Mouse (Mus musculus): ENCODE measurements around the gene Bpnt1.

The Bpnt1 gene
- long read RNA-seq, experiment 1, transcript Bpnt1-201 (9 exons, 2,200 nt): major isoform, 14 of 18 reads
- long read RNA-seq, experiment 1, partial matches to known transcripts: 1 of 18 reads
- long read RNA-seq, experiment 1, other reads (novel, unspliced or antisense): 2 of 18 reads
- long read RNA-seq, experiment 2, transcript Bpnt1-201 (9 exons, 2,200 nt): major isoform, 25 of 36 reads
- long read RNA-seq, experiment 2, partial matches to known transcripts: 5 of 36 reads
- long read RNA-seq, experiment 2, other reads (novel, unspliced or antisense): 2 of 36 reads

- intact Hi-C loops (cut with DNase I): no loop called here
Observed at GRCm38 (mm10) chr1:185331983-185332430, at the start of gene Bpnt1. Bpnt1 (plus strand) TSS chr1:185332149.

- intact Hi-C loops (cut with DNase I): no loop called here
Observed at GRCm38 (mm10) chr1:185282846-185283245, 49.1 kb upstream of the Bpnt1 start.

- intact Hi-C loops (cut with DNase I): no loop called here
Observed at GRCm38 (mm10) chr1:185283247-185283646, 48.7 kb upstream of the Bpnt1 start.

- intact Hi-C loops (cut with DNase I): no loop called here
Observed at GRCm38 (mm10) chr1:185284740-185285139, 47.2 kb upstream of the Bpnt1 start.

- intact Hi-C loops (cut with DNase I): no loop called here
Observed at GRCm38 (mm10) chr1:185285171-185285570, 46.8 kb upstream of the Bpnt1 start.

GRCm38 (mm10) chr1:185287066-185287465 lies 44.9 kb upstream of the Bpnt1 start:
- intact Hi-C loops (cut with DNase I): no loop called here

GRCm38 (mm10) chr1:185289231-185289630 lies 42.7 kb upstream of the Bpnt1 start:
- intact Hi-C loops (cut with DNase I): no loop called here

- intact Hi-C loops (cut with DNase I): loop anchor here (5.0 kb wide), 1 partner anchor 36 kb away; the partner anchor contains the start of gene Iars2
Observed at GRCm38 (mm10) chr1:185291336-185291735, 40.6 kb upstream of the Bpnt1 start.

- intact Hi-C loops (cut with DNase I): loop anchor here (5.0 kb wide), 1 partner anchor 34 kb away; the partner anchor contains the start of gene Iars2
Observed at GRCm38 (mm10) chr1:185292646-185293360, 39.1 kb upstream of the Bpnt1 start.

GRCm38 (mm10) chr1:185296850-185297249 lies 35.1 kb upstream of the Bpnt1 start:
- intact Hi-C loops (cut with DNase I): no loop called here

- intact Hi-C loops (cut with DNase I): no loop called here
Observed at GRCm38 (mm10) chr1:185298496-185298895, 33.5 kb upstream of the Bpnt1 start.

- intact Hi-C loops (cut with DNase I): no loop called here
Observed at GRCm38 (mm10) chr1:185302816-185303215, 29.1 kb upstream of the Bpnt1 start.

GRCm38 (mm10) chr1:185306836-185307235 lies 25.1 kb upstream of the Bpnt1 start:
- intact Hi-C loops (cut with DNase I): no loop called here

- intact Hi-C loops (cut with DNase I): no loop called here
Observed at GRCm38 (mm10) chr1:185307645-185308044, 24.3 kb upstream of the Bpnt1 start.

- intact Hi-C loops (cut with DNase I): no loop called here
Observed at GRCm38 (mm10) chr1:185308334-185308733, 23.6 kb upstream of the Bpnt1 start.

- intact Hi-C loops (cut with DNase I): no loop called here
Observed at GRCm38 (mm10) chr1:185308908-185309307, 23.0 kb upstream of the Bpnt1 start.

GRCm38 (mm10) chr1:185311949-185312348 lies 20.0 kb upstream of the Bpnt1 start:
- intact Hi-C loops (cut with DNase I): no loop called here

GRCm38 (mm10) chr1:185314546-185314945 lies 17.4 kb upstream of the Bpnt1 start:
- intact Hi-C loops (cut with DNase I): no loop called here

- intact Hi-C loops (cut with DNase I): no loop called here
Observed at GRCm38 (mm10) chr1:185315846-185316568, 15.9 kb upstream of the Bpnt1 start.

- intact Hi-C loops (cut with DNase I): loop anchor here (5.0 kb wide), 2 partner anchors 34 to 36 kb away; partner anchors contain the start of gene Eprs
Observed at GRCm38 (mm10) chr1:185327754-185328345, 4.1 kb upstream of the Bpnt1 start.

Measured in adrenal gland (tissue).